Mouse (Mus musculus) liver, embryonic 14.5 days (tissue): ENCODE results near the gene Yju2. TPM values are rescaled to one million over a fixed set of nuclear protein-coding genes. Genes with fewer than 3 reads are reported as not detected.
"Not testable (repeated sequence)": the region's sequence is repeated elsewhere in the genome, so short reads cannot be mapped to it uniquely, and the experiment has no call there.

ENCODE experiments used
- ATAC-seq: fragments of 200-750 bp; cut with Nextera tagmentation; 2 replicates; pipeline ENCODE4 v1.8.0; 2017; ENCODE audit warnings: moderate number of reproducible peaks, mild to moderate bottlenecking, moderate library complexity; ENCODE audit not compliant: insufficient read depth
- DNase-seq, 3 experiments: peaks; one replicate each; pipeline ENCODE4 v3.0.0-alpha.2; 2012 to 2013; ENCODE audit warnings: low read depth in 3 of 3, low spot score in 3 of 3
- H3K27ac ChIP-seq: fragments of 300-500 bp; sonication (generic); 2 replicates; pipeline ENCODE4 v1.5.1; 2014; ENCODE audit warnings: moderate library complexity, mild to moderate bottlenecking, control low read depth, inconsistent platforms
- H3K27me3 ChIP-seq: fragments of 300-500 bp; sonication (generic); 2 replicates; pipeline ENCODE4 v1.6.1; 2014; ENCODE audit warnings: mild to moderate bottlenecking, low read length, moderate library complexity; ENCODE audit not compliant: control insufficient read depth, insufficient read depth
- H3K36me3 ChIP-seq: fragments of 300-500 bp; sonication (generic); replicated peaks from 2 replicates; pipeline ENCODE4 v1.6.1; 2014; ENCODE audit warnings: low read depth; ENCODE audit not compliant: control insufficient read depth, insufficient read depth
- H3K4me1 ChIP-seq, 2 experiments: fragments of 200-500 bp in 1 of 2; fragments of 300-500 bp in 1 of 2; sonication (generic) in 1 of 2; replicated peaks; 2 replicates each; pipeline ENCODE4 v1.6.1; 2012 to 2014; ENCODE audit warnings: antibody characterized with exemption in 1 of 2, inconsistent platforms in 1 of 2, low read length in 1 of 2; ENCODE audit not compliant: control insufficient read depth in 2 of 2, insufficient read depth in 2 of 2
- H3K4me2 ChIP-seq: fragments of 300-500 bp; sonication (generic); 2 replicates; pipeline ENCODE4 v1.6.1; 2014; ENCODE audit warnings: low read depth, mild to moderate bottlenecking, control low read depth, moderate library complexity
- H3K4me3 ChIP-seq, 2 experiments: fragments of 200-500 bp in 1 of 2; fragments of 300-500 bp in 1 of 2; sonication (generic) in 1 of 2; 2 replicates each; pipeline ENCODE4 v1.5.1; 2012 to 2014; ENCODE audit warnings: low read depth in 2 of 2, low read length in 2 of 2, mild to moderate bottlenecking in 2 of 2, control low read depth in 1 of 2, inconsistent platforms in 1 of 2, moderate library complexity in 1 of 2; ENCODE audit not compliant: insufficient read depth in 1 of 2
- H3K9ac ChIP-seq: fragments of 300-500 bp; sonication (generic); replicated peaks from 2 replicates; pipeline ENCODE4 v1.6.1; 2014; ENCODE audit warnings: mild to moderate bottlenecking, control low read depth, moderate library complexity
- H3K9me3 ChIP-seq: fragments of 300-500 bp; sonication (generic); 2 replicates; pipeline ENCODE4 v1.6.1; 2016; ENCODE audit warnings: low read length, mixed read lengths; ENCODE audit not compliant: control insufficient read depth
- CTCF ChIP-seq: IDR thresholded peaks from 2 replicates; pipeline ENCODE4 v1.5.1; 2016; ENCODE audit warnings: antibody characterized with exemption, low read depth, control low read depth
- EP300 ChIP-seq: IDR thresholded peaks from 2 replicates; pipeline ENCODE4 v1.6.1; 2016; ENCODE audit warnings: antibody characterized with exemption, low read depth
- WGBS: fragments of 180-500 bp; shearing (Covaris S2); extraction: QIAGEN DNeasy Blood & Tissue Kit; methylation state at CpG from one replicate; pipeline ENCODE4 v1.1.7; 2014; ENCODE audit not compliant: insufficient replicate concordance; 5-methylcytosine and 5-hydroxymethylcytosine counted together
- polyA plus RNA-seq, 2 experiments: library from polyadenylated mRNA; depleted of rRNA in 1 of 2; stranded (reverse) in 1 of 2; unstranded in 1 of 2; fragments of >200 nt; fragmentation: Nextera tagmentation in 1 of 2; extraction: Ambion mirVana in 1 of 2; gene quantifications; 2 replicates each; pipeline versions ENCODE4 v1.2.1 to v1.2.3; 2012 to 2014

The Yju2 gene
- 3.2 and 5.1 TPM in 2 replicates for polyA plus RNA-seq (2012; rRNA removed)
- 5.2 and 6.4 TPM in 2 replicates for polyA plus RNA-seq (2014; fragmentation: Nextera tagmentation; extraction: Ambion mirVana)

GRCm38 (mm10) chr17:55958918-55959728 is at the start of gene Yju2:
TSS of gene Yju2 (plus strand) at chr17:55959099.
- peak within 1 kb of the TSS; percentile 78 to 90 for H3K4me3 ChIP-seq
- peaks cover 6 to 20% of the 10 kb centered on the region in 2 experiments for H3K4me1 ChIP-seq
- peak within 1 kb of the TSS; percentile 73 for H3K4me2 ChIP-seq
- H3K9me3 ChIP-seq = no peaks in the 10 kb centered on the region
- ATAC-seq (peak; percentile 92), DNase-seq (peak; percentile 92 to 93 (median 92))
- TF ChIP-seq CTCF = 0 out of 2 replicates have a peak, but pooled peaks have one; percentile 12
- TF ChIP-seq EP300 = peak; percentile 35; the same call in 1 of the 2 replicates
- H3K27me3 ChIP-seq = no peaks in the 10 kb centered on the region
- H3K9ac ChIP-seq = peak within 1 kb of the TSS; percentile 71
- H3K36me3 ChIP-seq = no peaks in the 10 kb centered on the region; the same call in none of the 2 replicates
- H3K27ac ChIP-seq = peak within 1 kb of the TSS; percentile 85
- under 1% methylated on average over 45 of the region's 46 CpGs for WGBS

- Histone ChIP-seq H3K27me3 (no peaks in the 10 kb centered on the region), H3K4me2 (peak overlapping the region; percentile 85), H3K27ac (peak overlapping the region; percentile 94), H3K4me3 (peak overlapping the region; percentile 70 to 79), H3K4me1 (peaks cover 10 to 18% of the 10 kb centered on the region in 2 experiments), H3K36me3 (no peaks in the 10 kb centered on the region; the same call in 1 of the 2 replicates), H3K9ac (peak overlapping the region; percentile 90), H3K9me3 (no peaks in the 10 kb centered on the region; the same call in none of the 2 replicates)
- WGBS = under 1% methylated on average over 33 of the region's 33 CpGs
- ATAC-seq (peak; percentile 81), DNase-seq (peak in 2 of 3 experiments; percentile 47 to 64)
- TF ChIP-seq CTCF (peak; percentile 42), EP300 (peak; percentile 51; the same call in 1 of the 2 replicates)
These were observed 27.1 kb upstream of the Yju2 start for GRCm38 (mm10) chr17:55931553-55932502.

GRCm38 (mm10) chr17:55932635-55933034 is 26.3 kb upstream of the Yju2 start:
- WGBS = 24% methylated on average over 2 of the region's 2 CpGs
- Histone ChIP-seq H3K27me3 (no peaks in the 10 kb centered on the region), H3K27ac (peak overlapping the region; percentile 94), H3K4me1 (peaks cover 10 to 18% of the 10 kb centered on the region in 2 experiments), H3K36me3 (no peaks in the 10 kb centered on the region; the same call in 1 of the 2 replicates), H3K4me3 (peak overlapping the region; percentile 70 to 79), H3K9ac (peak overlapping the region; percentile 90), H3K9me3 (no peaks in the 10 kb centered on the region; the same call in none of the 2 replicates), H3K4me2 (peak overlapping the region; percentile 85)
- peak; percentile 52 to 69 (median 62) for DNase-seq
- peak; percentile 69 for ATAC-seq
- TF ChIP-seq EP300 = peak; percentile 68
- no peak for TF ChIP-seq CTCF

- ATAC-seq (peak; percentile 12; the same call in 1 of the 2 replicates), DNase-seq (no peak)
- peak overlapping the region; percentile 94 for H3K27ac ChIP-seq
- peak overlapping the region; percentile 90 for H3K9ac ChIP-seq
- H3K4me1 ChIP-seq = peaks cover 10 to 18% of the 10 kb centered on the region in 2 experiments
- peak overlapping the region; percentile 70 to 79 for H3K4me3 ChIP-seq
- H3K9me3 ChIP-seq = peaks cover 3% of the 10 kb centered on the region
- peak overlapping the region; percentile 85 for H3K4me2 ChIP-seq
- no peaks in the 10 kb centered on the region; the same call in none of the 2 replicates for H3K36me3 ChIP-seq
- 77% methylated on average over 15 of the region's 15 CpGs for WGBS
- TF ChIP-seq EP300 = no peak
- no peak for TF ChIP-seq CTCF
- no peaks in the 10 kb centered on the region for H3K27me3 ChIP-seq
These were observed 25.7 kb upstream of the Yju2 start for GRCm38 (mm10) chr17:55933191-55933590.

GRCm38 (mm10) chr17:55944387-55944865 is 14.5 kb upstream of the Yju2 start:
- H3K27ac ChIP-seq = peak overlapping the region; percentile 66
- peak overlapping the region; percentile 64 to 69 for H3K4me3 ChIP-seq
- DNase-seq, H3K4me1 ChIP-seq, H3K9me3 ChIP-seq, H3K27me3 ChIP-seq, H3K36me3 ChIP-seq, ATAC-seq: not testable (repeated sequence)
- WGBS = 32% methylated on average over 10 of the region's 10 CpGs
- H3K9ac ChIP-seq = peak overlapping the region; percentile 76
- H3K4me2 ChIP-seq = peak overlapping the region; percentile 80
